9 mouse cellular contexts compared by ENCODE assay signal in genomic region chr3:34640690-34641600, GRCm38 (mm10). TPM values are rescaled to one million over a fixed set of nuclear protein-coding genes. Genes with fewer than 3 reads are reported as not detected.
DNase-seq lines count a peak whose midpoint lies in the region; ATAC-seq and TF ChIP-seq lines count a peak whose summit lies in the region.
"Had no signal": no experiment of that assay in that cellular context is flagged by ENCODE, and none has a peak within 500 bp of the region (broad histone marks: within the 10 kb centered on the region; RNA-seq: fewer than 3 reads in every experiment).

No protein-coding gene starts in this region.

- 4% methylated on average over 33 of the region's 33 CpGs for WGBS in lung, embryonic 14.5 days
- 3% methylated on average over 33 of the region's 33 CpGs for WGBS in forebrain, embryonic 10.5 days
- 5% methylated on average over 33 of the region's 33 CpGs for WGBS in liver, postnatal 0 days (ENCODE audit: insufficient replicate concordance)

- no peaks in the 10 kb centered on the region for H3K36me3 ChIP-seq in lung, embryonic 14.5 days (ENCODE audit: insufficient read depth)
- H3K36me3 ChIP-seq in forebrain, embryonic 10.5 days (replicated peaks): no peaks in the 10 kb centered on the region
- H3K36me3 ChIP-seq in liver, postnatal 0 days (replicated peaks; ENCODE audit: insufficient read depth, low read length): no peaks in the 10 kb centered on the region
- H3K36me3 ChIP-seq: embryonic facial prominence, embryonic 12.5 days had no signal

- ATAC-seq in lung, embryonic 14.5 days (ENCODE audit: insufficient read depth): no peak
- no peak for ATAC-seq in liver, postnatal 0 days

- H3K4me2 ChIP-seq in lung, embryonic 14.5 days: no peak overlapping the region
- H3K4me2 ChIP-seq in liver, postnatal 0 days (ENCODE audit: low read depth, low read length): no peak overlapping the region

- TF ChIP-seq CTCF in lung, embryonic 14.5 days (IDR thresholded peaks at IDR 0.05; ENCODE audit: low read depth): peak; percentile 85
- peak; percentile 65 for TF ChIP-seq CTCF in liver, postnatal 0 days (IDR thresholded peaks at IDR 0.05; ENCODE audit: low read depth)

- no peaks in the 10 kb centered on the region for H3K9me3 ChIP-seq in lung, embryonic 14.5 days (ENCODE audit: low read depth, low read length)
- H3K9me3 ChIP-seq in forebrain, embryonic 10.5 days: no peaks in the 10 kb centered on the region
- H3K9me3 ChIP-seq in liver, postnatal 0 days (ENCODE audit: low read length): no peaks in the 10 kb centered on the region
- H3K9me3 ChIP-seq: embryonic facial prominence, embryonic 12.5 days had no signal

- peak; percentile 35 for DNase-seq in adrenal gland, adult 2 months
- no peak for DNase-seq in adrenal gland, adult 8-10 months
- peak; percentile 84 for DNase-seq in lung, embryonic 14.5 days
- DNase-seq in lung, postnatal 14 days: no peak
- DNase-seq in forebrain, embryonic 10.5 days (ENCODE audit: extremely low spot score, low spot score): peak; percentile 87
- peak; percentile 65 for DNase-seq in liver, postnatal 0 days
- DNase-seq in testis, postnatal 14 days (ENCODE audit: low spot score): peak; percentile 74
- no peak for DNase-seq in spleen, postnatal 4 days (ENCODE audit: low spot score in 2 of 2)

- no peak for TF ChIP-seq EP300 in liver, postnatal 0 days (IDR thresholded peaks at IDR 0.05; ENCODE audit: low read depth)

- no peak overlapping the region for H3K27ac ChIP-seq in lung, embryonic 14.5 days (ENCODE audit: low read depth)
- H3K27ac ChIP-seq in forebrain, embryonic 10.5 days: peak overlapping the region; percentile 92
- no peak overlapping the region for H3K27ac ChIP-seq in liver, postnatal 0 days (ENCODE audit: low read depth)
- H3K27ac ChIP-seq: embryonic facial prominence, embryonic 12.5 days had no signal

- peaks cover 82% of the 10 kb centered on the region for H3K27me3 ChIP-seq in lung, embryonic 14.5 days (ENCODE audit: insufficient read depth, low read length)
- H3K27me3 ChIP-seq in forebrain, embryonic 10.5 days (ENCODE audit: poor library complexity, severe bottlenecking): peaks cover 95% of the 10 kb centered on the region
- peaks cover 76% of the 10 kb centered on the region for H3K27me3 ChIP-seq in liver, postnatal 0 days (ENCODE audit: insufficient read depth, low read length)

- no peaks in the 10 kb centered on the region for H3K4me1 ChIP-seq in lung, embryonic 14.5 days (ENCODE audit: insufficient read depth)
- H3K4me1 ChIP-seq in forebrain, embryonic 10.5 days: peaks cover 97% of the 10 kb centered on the region
- H3K4me1 ChIP-seq in liver, postnatal 0 days (ENCODE audit: insufficient read depth): no peaks in the 10 kb centered on the region

- H3K4me3 ChIP-seq in lung, embryonic 14.5 days (ENCODE audit: low read depth, low read length): no peak overlapping the region
- peak overlapping the region; percentile 57 for H3K4me3 ChIP-seq in forebrain, embryonic 10.5 days
- H3K4me3 ChIP-seq in liver, postnatal 0 days (ENCODE audit: low read depth, low read length): no peak overlapping the region

- H3K9ac ChIP-seq in lung, embryonic 14.5 days: no peak overlapping the region
- H3K9ac ChIP-seq in liver, postnatal 0 days (replicated peaks): no peak overlapping the region
- H3K9ac ChIP-seq: embryonic facial prominence, embryonic 12.5 days had no signal

RNA-seq across cellular contexts. Expression of gene Sox2, which starts 9.3 kb away (rescaled TPM):
- total RNA-seq in adrenal gland, adult 2 months (2021): under 1 TPM; 0.14 to 0.28 TPM
- 0.42 and 0.44 TPM in 2 replicates for polyA plus RNA-seq in adrenal gland, adult 2 months (2012; rRNA removed)
- under 1 TPM; 0.28 to 0.38 (median 0.33) TPM for total RNA-seq in adrenal gland, adult 8-10 months (2022)
- 4.0 and 5.0 TPM in 2 replicates for polyA plus RNA-seq in lung, embryonic 14.5 days (2014; fragmentation: Nextera tagmentation; extraction: Ambion mirVana)
- 29.2 and 29.3 TPM in 2 replicates for polyA plus RNA-seq in forebrain, embryonic 10.5 days (2016; fragmentation: Nextera tagmentation; extraction: Ambion mirVana)
- polyA plus RNA-seq in liver, postnatal 0 days (2015; fragmentation: Nextera tagmentation; extraction: Ambion mirVana): not detected in 2 replicates

Comparison
In these comparisons a context has a peak if more than half of its experiments do, and no peak if none do; other contexts are left out.
1. DNase-seq: peak in adrenal gland, adult 2 months (single experiment), lung, embryonic 14.5 days (single experiment), forebrain, embryonic 10.5 days (single experiment), liver, postnatal 0 days (single experiment) and testis, postnatal 14 days (single experiment); none in adrenal gland, adult 8-10 months (single experiment), lung, postnatal 14 days (single experiment) and spleen, postnatal 4 days (0 of 2).